Mouse (Mus musculus): Measurements from ENCODE around the gene Hs6st2. TPM values are rescaled to one million over a fixed set of nuclear protein-coding genes. Genes with fewer than 3 reads are reported as not detected.

Gene Hs6st2
- polyA plus RNA-seq, 1 experiment = 1.5 TPM

GRCm38 (mm10) chrX:51461413-51461812 is 220.2 kb downstream of the Hs6st2 start:
- 78% methylated on average over 3 of the region's 3 CpGs for WGBS
- H3K36me3 ChIP-seq (ENCODE audit: control insufficient read depth, insufficient read depth, low read length) = no peaks in the 10 kb centered on the region
- TF ChIP-seq POLR2A (IDR thresholded peaks at IDR 0.05; ENCODE audit: low read depth, low read length) (no peak), CTCF (conservative IDR thresholded peaks at IDR 0.05; ENCODE audit: insufficient read depth, insufficient read length, low read depth, low read length) (no peak)
- H3K27ac ChIP-seq (ENCODE audit: insufficient read depth, low read depth, low read length) = no peak overlapping the region
- DNase-seq = no peak
- no peak overlapping the region for H3K4me3 ChIP-seq (ENCODE audit: insufficient read depth, low read depth, low read length)
- H3K4me1 ChIP-seq (ENCODE audit: control insufficient read depth, insufficient read depth, low read length) = no peaks in the 10 kb centered on the region
- no peaks in the 10 kb centered on the region for H3K27me3 ChIP-seq (replicated peaks; ENCODE audit: control insufficient read depth, insufficient read depth, low read length)

GRCm38 (mm10) chrX:51443366-51443765 is 238.3 kb downstream of the Hs6st2 start:
- TF ChIP-seq CTCF (conservative IDR thresholded peaks at IDR 0.05; ENCODE audit: insufficient read depth, insufficient read length, low read depth, low read length) (no peak), POLR2A (IDR thresholded peaks at IDR 0.05; ENCODE audit: low read depth, low read length) (no peak)
- no peak overlapping the region for H3K4me3 ChIP-seq (ENCODE audit: insufficient read depth, low read depth, low read length)
- no peaks in the 10 kb centered on the region for H3K36me3 ChIP-seq (ENCODE audit: control insufficient read depth, insufficient read depth, low read length)
- H3K4me1 ChIP-seq (ENCODE audit: control insufficient read depth, insufficient read depth, low read length) = no peaks in the 10 kb centered on the region
- no peak overlapping the region for H3K27ac ChIP-seq (ENCODE audit: insufficient read depth, low read depth, low read length)
- no peak for DNase-seq
- H3K27me3 ChIP-seq (replicated peaks; ENCODE audit: control insufficient read depth, insufficient read depth, low read length) = no peaks in the 10 kb centered on the region
- WGBS = 76% methylated on average over 4 of the region's 4 CpGs

DNA sequence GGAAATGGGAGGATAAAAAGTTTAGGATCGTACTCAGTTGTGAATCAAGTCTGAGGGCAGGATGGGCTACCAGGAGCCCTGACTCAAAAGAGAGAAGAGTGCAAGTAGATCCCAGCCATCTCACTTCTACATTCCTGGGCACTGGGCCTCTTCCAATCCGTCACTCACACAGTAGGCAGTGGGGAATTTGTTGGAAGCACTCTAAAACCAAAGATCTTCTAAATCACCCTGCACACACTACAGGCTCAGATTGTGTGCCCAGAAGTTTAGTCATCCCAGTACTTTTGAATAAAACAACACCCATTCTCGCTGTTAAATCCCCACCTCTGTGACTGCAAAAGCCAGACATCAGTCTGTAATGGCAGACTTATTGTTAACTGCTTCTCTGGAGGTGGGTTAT is 249.9 kb downstream of the Hs6st2 start:
- no peak overlapping the region for H3K27ac ChIP-seq (ENCODE audit: insufficient read depth, low read depth, low read length)
- TF ChIP-seq POLR2A (IDR thresholded peaks at IDR 0.05; ENCODE audit: low read depth, low read length) = no peak
- TF ChIP-seq CTCF (conservative IDR thresholded peaks at IDR 0.05; ENCODE audit: insufficient read depth, insufficient read length, low read depth, low read length) = no peak
- no peaks in the 10 kb centered on the region for H3K27me3 ChIP-seq (replicated peaks; ENCODE audit: control insufficient read depth, insufficient read depth, low read length)
- H3K36me3 ChIP-seq (ENCODE audit: control insufficient read depth, insufficient read depth, low read length) = no peaks in the 10 kb centered on the region
- H3K4me1 ChIP-seq (ENCODE audit: control insufficient read depth, insufficient read depth, low read length) = no peaks in the 10 kb centered on the region
- WGBS = 74% methylated on average over 3 of the region's 3 CpGs
- no peak for DNase-seq
- H3K4me3 ChIP-seq (ENCODE audit: insufficient read depth, low read depth, low read length) = no peak overlapping the region

- Histone ChIP-seq H3K27me3 (replicated peaks; ENCODE audit: control insufficient read depth, insufficient read depth, low read length) (no peaks in the 10 kb centered on the region), H3K36me3 (ENCODE audit: control insufficient read depth, insufficient read depth, low read length) (no peaks in the 10 kb centered on the region), H3K4me3 (ENCODE audit: insufficient read depth, low read depth, low read length) (no peak overlapping the region), H3K4me1 (ENCODE audit: control insufficient read depth, insufficient read depth, low read length) (no peaks in the 10 kb centered on the region), H3K27ac (ENCODE audit: insufficient read depth, low read depth, low read length) (no peak overlapping the region)
- WGBS = 71% methylated on average over 5 of the region's 5 CpGs
- TF ChIP-seq POLR2A (IDR thresholded peaks at IDR 0.05; ENCODE audit: low read depth, low read length) (no peak), CTCF (conservative IDR thresholded peaks at IDR 0.05; ENCODE audit: insufficient read depth, insufficient read length, low read depth, low read length) (no peak)
- DNase-seq = no peak
Measured at GRCm38 (mm10) chrX:51425031-51425430, 256.6 kb downstream of the Hs6st2 start.

DNA sequence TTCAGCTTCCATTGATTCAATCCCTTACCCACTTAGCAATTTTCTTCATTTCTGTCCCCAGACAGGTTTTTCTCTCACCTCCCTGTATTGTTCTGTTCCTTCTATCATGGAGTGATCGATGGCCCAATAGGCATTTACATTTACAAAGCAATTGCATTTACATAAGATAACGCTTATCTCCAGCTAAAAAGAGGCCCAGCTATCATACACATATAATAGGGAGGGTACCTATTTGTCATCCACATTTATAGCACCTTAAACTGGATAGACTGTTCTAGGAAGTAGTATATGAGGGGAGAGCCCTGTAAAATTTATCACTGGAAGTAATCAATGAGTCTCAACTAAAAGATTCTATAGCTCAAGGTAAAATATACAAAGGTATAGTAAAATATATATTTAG is 271.4 kb downstream of the Hs6st2 start:
- Histone ChIP-seq H3K27ac (ENCODE audit: insufficient read depth, low read depth, low read length) (no peak overlapping the region), H3K36me3 (ENCODE audit: control insufficient read depth, insufficient read depth, low read length) (no peaks in the 10 kb centered on the region), H3K27me3 (replicated peaks; ENCODE audit: control insufficient read depth, insufficient read depth, low read length) (no peaks in the 10 kb centered on the region), H3K4me3 (ENCODE audit: insufficient read depth, low read depth, low read length) (no peak overlapping the region), H3K4me1 (ENCODE audit: control insufficient read depth, insufficient read depth, low read length) (no peaks in the 10 kb centered on the region)
- 96% methylated on average over 2 of the region's 2 CpGs for WGBS
- DNase-seq = no peak
- TF ChIP-seq POLR2A (IDR thresholded peaks at IDR 0.05; ENCODE audit: low read depth, low read length) = no peak
- no peak for TF ChIP-seq CTCF (conservative IDR thresholded peaks at IDR 0.05; ENCODE audit: insufficient read depth, insufficient read length, low read depth, low read length)

GRCm38 (mm10) chrX:51397457-51397856 is 284.2 kb downstream of the Hs6st2 start:
- TF ChIP-seq POLR2A (IDR thresholded peaks at IDR 0.05; ENCODE audit: low read depth, low read length) (no peak), CTCF (conservative IDR thresholded peaks at IDR 0.05; ENCODE audit: insufficient read depth, insufficient read length, low read depth, low read length) (no peak)
- Histone ChIP-seq H3K27ac (ENCODE audit: insufficient read depth, low read depth, low read length) (no peak overlapping the region), H3K4me1 (ENCODE audit: control insufficient read depth, insufficient read depth, low read length) (no peaks in the 10 kb centered on the region), H3K27me3 (replicated peaks; ENCODE audit: control insufficient read depth, insufficient read depth, low read length) (no peaks in the 10 kb centered on the region), H3K4me3 (ENCODE audit: insufficient read depth, low read depth, low read length) (no peak overlapping the region), H3K36me3 (ENCODE audit: control insufficient read depth, insufficient read depth, low read length) (no peaks in the 10 kb centered on the region)
- peak; percentile 13 for DNase-seq

GRCm38 (mm10) chrX:51374670-51375069 is 307.0 kb downstream of the Hs6st2 start:
- no peak overlapping the region for H3K27ac ChIP-seq (ENCODE audit: insufficient read depth, low read depth, low read length)
- H3K36me3 ChIP-seq (ENCODE audit: control insufficient read depth, insufficient read depth, low read length) = no peaks in the 10 kb centered on the region
- no peaks in the 10 kb centered on the region for H3K4me1 ChIP-seq (ENCODE audit: control insufficient read depth, insufficient read depth, low read length)
- TF ChIP-seq CTCF (conservative IDR thresholded peaks at IDR 0.05; ENCODE audit: insufficient read depth, insufficient read length, low read depth, low read length) = peak; percentile 37
- TF ChIP-seq POLR2A (IDR thresholded peaks at IDR 0.05; ENCODE audit: low read depth, low read length) = no peak
- H3K27me3 ChIP-seq (replicated peaks; ENCODE audit: control insufficient read depth, insufficient read depth, low read length) = no peaks in the 10 kb centered on the region
- no peak overlapping the region for H3K4me3 ChIP-seq (ENCODE audit: insufficient read depth, low read depth, low read length)
- DNase-seq = peak; percentile 55
- 0% methylated on average over 5 of the region's 5 CpGs for WGBS

All from kidney, adult 2 months (tissue).